Mouse (Mus musculus) embryonic fibroblast, embryonic 13.5 days (primary cell): ENCODE measurements around the gene Tmem182.

ENCODE experiments used
- CTCF ChIP-seq: IDR thresholded peaks from 2 replicates; pipeline ENCODE4 v1.5.1; 2011; ENCODE audit warnings: mild to moderate bottlenecking, control low read depth, low read length, moderate library complexity, borderline replicate concordance; ENCODE audit not compliant: insufficient read depth
- POLR2A ChIP-seq: IDR thresholded peaks from 2 replicates; pipeline ENCODE4 v1.6.1; 2011; ENCODE audit warnings: low read depth, mild to moderate bottlenecking, control low read depth, low read length, moderate library complexity

DNA sequence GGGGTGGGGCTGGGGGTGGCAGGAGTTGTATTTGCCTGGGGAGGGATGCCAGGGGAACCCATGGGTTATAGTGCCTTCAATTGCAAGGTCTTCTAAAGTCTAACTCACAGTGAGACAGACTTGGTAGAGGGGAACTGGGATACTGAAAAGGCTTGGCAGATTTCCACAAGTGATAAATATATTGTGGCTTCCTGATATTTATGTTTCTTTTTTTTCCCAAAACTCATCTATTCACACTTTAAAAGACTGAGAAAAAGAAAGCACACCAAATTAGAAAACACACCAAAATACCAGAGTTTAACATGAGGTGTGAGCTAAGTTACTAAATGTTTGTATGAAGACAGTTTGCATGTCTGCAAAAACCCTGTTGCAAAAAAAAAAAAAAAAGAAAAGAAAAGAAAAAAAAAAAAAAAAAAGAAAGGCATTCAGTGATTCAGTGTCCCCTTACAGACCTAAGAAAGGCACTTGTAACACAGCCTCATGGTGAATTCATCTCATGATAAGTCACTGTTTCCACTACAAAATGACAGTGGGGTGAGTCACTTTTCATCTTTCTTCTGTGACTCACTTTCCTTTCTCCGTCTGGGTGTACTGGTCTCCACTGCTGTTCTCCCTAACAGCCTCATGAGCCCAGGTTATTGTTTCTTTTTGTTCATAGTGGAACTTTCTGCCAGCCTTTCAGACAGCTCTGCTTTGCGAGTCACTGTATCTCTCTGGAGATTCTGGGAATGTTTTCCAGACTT is 42.0 kb downstream of the Tmem182 start:
- no peak for TF ChIP-seq CTCF
- no peak for TF ChIP-seq POLR2A
